Mouse (Mus musculus) layer of hippocampus, adult 11-12 months (tissue): ENCODE data around the gene Cd59b.
A peak's percentile ranks its signal among the peaks of the same experiment; 100 is the strongest.

Source experiments
- DNase-seq: peaks from one replicate; pipeline ENCODE4 v3.0.0; 2022; ENCODE audit warnings: low spot score

The Cd59b gene

GRCm38 (mm10) chr2:104119097-104119496, 49.4 kb downstream of the Cd59b start:
- no peak for DNase-seq

- no peak for DNase-seq
These were observed 50.7 kb downstream of the Cd59b start for GRCm38 (mm10) chr2:104120312-104120711.

- no peak for DNase-seq
These were observed 52.2 kb downstream of the Cd59b start for GRCm38 (mm10) chr2:104121681-104122504.

GRCm38 (mm10) chr2:104122505-104123378, 53.1 kb downstream of the Cd59b start, which contains the start of gene A930018P22Rik:
TSS of gene A930018P22Rik (plus strand) at chr2:104122769.
- DNase-seq: peak; percentile 88

GRCm38 (mm10) chr2:104123540-104123939, 53.9 kb downstream of the Cd59b start:
- no peak for DNase-seq

GRCm38 (mm10) chr2:104124071-104124470, 54.4 kb downstream of the Cd59b start:
- no peak for DNase-seq

- DNase-seq: no peak
These were observed 59.3 kb downstream of the Cd59b start for GRCm38 (mm10) chr2:104128803-104129531.

GRCm38 (mm10) chr2:104130165-104130564, 60.5 kb downstream of the Cd59b start:
- no peak for DNase-seq

- DNase-seq: no peak
These were observed 61.3 kb downstream of the Cd59b start for GRCm38 (mm10) chr2:104130969-104131368.

GRCm38 (mm10) chr2:104132266-104132859, 62.7 kb downstream of the Cd59b start:
- DNase-seq: no peak

GRCm38 (mm10) chr2:104133042-104133810, 63.6 kb downstream of the Cd59b start:
- no peak for DNase-seq

- peak; percentile 79 for DNase-seq
These were observed 64.8 kb downstream of the Cd59b start for GRCm38 (mm10) chr2:104134150-104135056.

- no peak for DNase-seq
These were observed 66.3 kb downstream of the Cd59b start for GRCm38 (mm10) chr2:104135920-104136319.
